Comparison of ENCODE assay signal across 1 mouse cellular context in the genomic region with DNA sequence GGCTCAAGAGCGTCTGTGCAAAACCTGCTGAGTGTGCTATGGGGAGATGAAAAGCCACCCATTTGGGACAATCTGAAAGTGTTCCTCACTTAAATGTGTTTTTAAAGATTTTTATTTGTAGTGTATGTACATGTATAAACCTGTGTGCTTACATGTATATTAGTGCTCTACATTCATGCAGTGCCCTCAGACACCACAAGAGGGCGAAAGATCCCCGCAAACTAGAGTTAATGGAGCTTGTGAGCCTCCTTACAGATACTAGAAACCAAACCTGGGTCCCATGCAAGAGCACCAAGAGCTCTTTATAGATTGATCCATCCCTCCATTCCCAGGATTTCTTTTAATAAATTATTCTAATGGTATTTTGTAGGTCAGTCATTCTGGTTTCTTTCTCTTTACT.
TF ChIP-seq lines count a peak whose summit lies in the region.

No protein-coding gene starts in this region.

TF ChIP-seq in MEL, 35 proteins besides CTCF, POLR2A, EP300 and RAD21 (continued from another document):
- no peak for TF ChIP-seq MAFK (IDR thresholded peaks at IDR 0.05; ENCODE audit: borderline replicate concordance, low read depth, low read length)
